Mouse (Mus musculus): ENCODE data around the gene Loxl4. TPM values are rescaled to one million over a fixed set of nuclear protein-coding genes. Genes with fewer than 3 reads are reported as not detected.

Gene Loxl4
- polyA plus RNA-seq, 1 experiment from 2014 or later = 2.9 TPM

DNA sequence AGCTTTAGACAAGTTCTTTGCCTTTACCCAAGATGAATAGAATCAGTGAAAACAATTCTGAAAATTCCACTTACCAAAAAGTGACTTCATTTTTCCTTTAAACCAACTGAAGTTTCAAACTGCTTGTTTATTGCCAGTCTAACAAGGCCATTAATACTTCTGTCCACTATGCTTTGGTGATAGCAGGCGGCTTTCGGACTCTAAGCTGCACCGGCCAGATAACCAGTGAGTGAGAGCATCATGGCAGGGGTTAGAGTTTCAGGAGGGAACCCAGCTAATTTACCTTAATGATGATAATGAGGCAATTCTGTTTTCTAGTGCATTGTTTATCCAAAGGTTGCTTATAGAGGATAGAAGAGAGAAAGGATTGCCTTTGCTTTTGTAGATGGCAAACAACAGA is 28.4 kb downstream of the Loxl4 start:
- no peaks in the 10 kb centered on the region for H3K9me3 ChIP-seq
- WGBS = 75% methylated on average over 3 of the region's 3 CpGs
- H3K27ac ChIP-seq = no peak overlapping the region
- H3K4me2 ChIP-seq = no peak overlapping the region
- ATAC-seq (ENCODE audit: insufficient number of reproducible peaks, insufficient read depth, low FRiP score, low TSS enrichment, low read depth) = no peak
- H3K4me1 ChIP-seq = peaks cover 3% of the 10 kb centered on the region; the same call in 1 of the 2 replicates
- no peaks in the 10 kb centered on the region for H3K27me3 ChIP-seq
- H3K36me3 ChIP-seq = peaks cover 29% of the 10 kb centered on the region
- H3K9ac ChIP-seq = no peak overlapping the region
- no peak overlapping the region for H3K4me3 ChIP-seq

DNA sequence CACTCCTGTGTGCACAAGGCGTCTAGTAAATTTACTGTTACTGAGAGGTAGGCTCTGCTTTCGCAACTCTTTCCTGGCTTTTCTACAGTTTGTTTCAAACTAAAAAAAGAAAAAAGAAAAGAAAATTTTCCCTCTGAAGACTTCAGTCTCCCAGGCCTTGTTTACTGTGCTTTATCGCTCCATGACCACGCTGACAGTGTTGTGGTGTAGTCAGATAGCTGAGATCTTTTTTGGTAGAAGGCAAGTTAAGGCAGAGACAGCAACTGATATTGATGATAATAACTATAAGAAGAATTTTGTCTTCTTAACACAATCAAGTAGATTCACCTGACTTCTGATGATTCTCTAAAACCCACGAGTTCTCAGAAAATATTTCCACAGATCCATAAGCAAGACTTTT is 28.9 kb downstream of the Loxl4 start:
- WGBS = 87% methylated on average over 5 of the region's 5 CpGs
- H3K4me3 ChIP-seq = no peak overlapping the region
- H3K9me3 ChIP-seq = no peaks in the 10 kb centered on the region
- H3K27me3 ChIP-seq = no peaks in the 10 kb centered on the region
- H3K36me3 ChIP-seq = peaks cover 29% of the 10 kb centered on the region
- H3K4me1 ChIP-seq = peaks cover 3% of the 10 kb centered on the region; the same call in 1 of the 2 replicates
- H3K4me2 ChIP-seq = no peak overlapping the region
- H3K9ac ChIP-seq = no peak overlapping the region
- no peak for ATAC-seq (ENCODE audit: insufficient number of reproducible peaks, insufficient read depth, low FRiP score, low TSS enrichment, low read depth)
- H3K27ac ChIP-seq = no peak overlapping the region

DNA sequence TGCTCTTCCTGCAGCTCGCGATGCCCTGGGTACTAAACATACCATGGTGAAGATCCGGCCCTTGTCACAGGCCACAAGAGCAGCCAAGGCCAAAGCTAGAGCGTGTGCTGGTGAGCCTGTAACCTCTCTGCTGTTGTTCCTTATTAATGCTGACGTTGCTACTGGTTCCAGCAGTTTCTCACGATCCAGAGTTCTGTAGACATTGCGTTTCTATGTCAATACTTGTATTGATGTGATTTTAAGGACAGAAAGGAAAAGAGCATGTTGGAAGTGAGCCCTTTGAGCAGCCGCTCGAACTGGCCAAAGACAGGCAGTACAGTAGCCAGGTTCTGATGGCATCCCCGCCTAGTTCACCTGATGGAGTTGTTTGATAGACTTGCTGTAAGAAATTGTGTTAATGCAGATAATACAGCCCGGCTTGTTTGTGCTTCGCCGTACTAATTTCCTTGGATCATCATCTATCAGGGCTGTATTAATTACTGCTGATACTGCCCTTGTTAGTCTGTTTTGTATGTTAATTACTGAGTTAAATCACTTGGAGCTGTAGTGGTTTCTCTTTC is 29.7 kb downstream of the Loxl4 start:
- Histone ChIP-seq H3K36me3 (peaks cover 29% of the 10 kb centered on the region), H3K4me1 (no peaks in the 10 kb centered on the region; the same call in 1 of the 2 replicates), H3K27ac (no peak overlapping the region), H3K9me3 (no peaks in the 10 kb centered on the region), H3K4me2 (no peak overlapping the region), H3K27me3 (no peaks in the 10 kb centered on the region), H3K4me3 (no peak overlapping the region), H3K9ac (no peak overlapping the region)
- WGBS = 91% methylated on average over 13 of the region's 13 CpGs
- no peak for ATAC-seq (ENCODE audit: insufficient number of reproducible peaks, insufficient read depth, low FRiP score, low TSS enrichment, low read depth)

DNA sequence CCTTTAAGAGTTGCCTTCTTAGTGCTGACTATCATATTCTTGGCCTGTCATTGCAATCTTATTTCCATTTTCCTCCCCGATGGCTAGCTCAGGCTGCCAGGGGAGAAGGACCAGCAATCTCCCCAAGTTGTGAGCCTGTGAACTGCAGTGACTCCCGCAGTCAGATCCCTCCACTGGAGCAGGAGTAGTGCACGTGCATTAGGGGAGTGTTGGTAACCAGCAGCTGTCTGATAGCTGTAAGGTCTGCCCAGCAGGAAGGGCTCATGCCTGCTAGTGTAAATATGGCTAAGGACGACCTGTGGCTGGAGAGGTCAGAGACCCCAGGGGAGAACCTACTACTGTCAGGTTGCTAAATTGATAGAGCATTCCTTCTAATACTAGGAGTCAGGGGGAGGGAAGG is 31.9 kb downstream of the Loxl4 start:
- Histone ChIP-seq H3K4me3 (no peak overlapping the region), H3K27me3 (no peaks in the 10 kb centered on the region), H3K9me3 (no peaks in the 10 kb centered on the region), H3K4me2 (no peak overlapping the region), H3K36me3 (peaks cover 21% of the 10 kb centered on the region), H3K27ac (no peak overlapping the region), H3K4me1 (no peaks in the 10 kb centered on the region; the same call in 1 of the 2 replicates), H3K9ac (no peak overlapping the region)
- WGBS = 43% methylated on average over 4 of the region's 4 CpGs
- ATAC-seq (ENCODE audit: insufficient number of reproducible peaks, insufficient read depth, low FRiP score, low TSS enrichment, low read depth) = no peak

DNA sequence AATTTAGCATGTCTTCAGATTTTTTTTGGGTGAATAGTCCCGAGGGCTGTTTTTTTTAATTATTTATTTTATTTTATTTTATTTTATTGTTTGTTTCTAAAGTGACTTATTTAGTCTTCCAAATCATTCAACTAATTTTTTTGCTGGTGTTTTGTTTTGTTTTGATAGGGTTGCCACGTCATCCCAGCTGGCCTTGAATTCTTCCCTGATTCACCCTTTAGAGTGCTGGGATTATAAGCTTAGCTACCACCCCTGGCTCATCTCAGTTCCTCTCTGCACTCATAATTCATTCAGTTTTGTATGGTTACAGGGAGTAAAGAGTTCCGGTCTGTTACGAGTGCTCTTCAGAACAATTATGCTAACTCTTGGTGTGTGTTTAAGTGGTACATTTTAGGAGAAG is 34.0 kb downstream of the Loxl4 start:
- Histone ChIP-seq H3K27ac (no peak overlapping the region), H3K4me2 (no peak overlapping the region), H3K9me3 (no peaks in the 10 kb centered on the region), H3K9ac (no peak overlapping the region), H3K36me3 (peaks cover 11% of the 10 kb centered on the region), H3K27me3 (no peaks in the 10 kb centered on the region), H3K4me3 (no peak overlapping the region), H3K4me1 (no peaks in the 10 kb centered on the region)
- 84% methylated on average over 4 of the region's 4 CpGs for WGBS
- ATAC-seq (ENCODE audit: insufficient number of reproducible peaks, insufficient read depth, low FRiP score, low TSS enrichment, low read depth) = no peak

DNA sequence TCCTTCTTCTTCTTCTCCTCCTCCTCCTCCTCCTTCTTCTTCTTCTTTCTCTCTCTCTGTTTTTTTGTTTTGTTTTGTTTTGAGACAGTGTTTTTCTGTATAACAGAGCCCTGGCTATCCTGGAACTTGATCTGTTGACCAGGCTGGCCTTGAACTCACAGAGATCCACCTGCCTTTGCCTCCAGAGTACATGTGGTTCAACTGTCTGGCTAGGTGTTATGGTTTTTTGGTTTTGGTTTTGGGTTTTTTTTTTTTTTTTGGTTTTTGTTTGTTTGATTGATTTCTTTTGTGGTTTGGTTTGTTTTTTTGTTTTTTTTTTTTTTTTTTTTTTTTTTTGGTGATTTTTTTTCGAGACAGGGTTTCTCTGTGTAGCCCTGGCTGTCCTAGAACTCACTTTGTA is 35.8 kb downstream of the Loxl4 start:
- H3K27ac ChIP-seq = no peak overlapping the region
- no peaks in the 10 kb centered on the region for H3K9me3 ChIP-seq
- H3K4me2 ChIP-seq = no peak overlapping the region
- 67% methylated on average over 1 of the region's 1 CpGs for WGBS
- H3K9ac ChIP-seq = no peak overlapping the region
- no peaks in the 10 kb centered on the region for H3K4me1 ChIP-seq
- ATAC-seq (ENCODE audit: insufficient number of reproducible peaks, insufficient read depth, low FRiP score, low TSS enrichment, low read depth) = no peak
- no peaks in the 10 kb centered on the region for H3K27me3 ChIP-seq
- H3K36me3 ChIP-seq = no peaks in the 10 kb centered on the region
- no peak overlapping the region for H3K4me3 ChIP-seq

DNA sequence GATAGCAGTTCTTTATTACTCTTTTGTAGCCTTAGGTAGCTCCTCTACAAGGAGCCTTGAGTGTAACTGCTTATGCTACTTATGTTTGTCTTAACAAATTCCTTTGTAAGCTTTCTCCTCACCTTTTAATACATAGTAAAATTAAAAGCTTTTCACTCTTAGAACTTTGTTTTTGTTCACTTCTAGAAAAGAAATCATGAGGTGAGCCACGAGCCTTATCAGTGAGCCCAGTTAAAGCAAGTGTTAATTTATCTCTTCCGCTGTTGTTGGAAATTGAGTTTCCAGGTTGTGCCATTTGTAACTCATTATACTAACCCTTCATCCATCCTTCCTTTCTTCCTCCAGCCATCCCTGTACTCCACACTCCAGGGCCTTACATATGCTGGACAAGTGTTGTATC is 37.3 kb downstream of the Loxl4 start:
- Histone ChIP-seq H3K9ac (no peak overlapping the region), H3K9me3 (no peaks in the 10 kb centered on the region), H3K27ac (no peak overlapping the region), H3K36me3 (no peaks in the 10 kb centered on the region), H3K4me2 (no peak overlapping the region), H3K4me3 (no peak overlapping the region), H3K4me1 (peaks cover 10% of the 10 kb centered on the region; the same call in 1 of the 2 replicates), H3K27me3 (no peaks in the 10 kb centered on the region)
- WGBS = 83% methylated on average over 2 of the region's 2 CpGs
- ATAC-seq (ENCODE audit: insufficient number of reproducible peaks, insufficient read depth, low FRiP score, low TSS enrichment, low read depth) = no peak

DNA sequence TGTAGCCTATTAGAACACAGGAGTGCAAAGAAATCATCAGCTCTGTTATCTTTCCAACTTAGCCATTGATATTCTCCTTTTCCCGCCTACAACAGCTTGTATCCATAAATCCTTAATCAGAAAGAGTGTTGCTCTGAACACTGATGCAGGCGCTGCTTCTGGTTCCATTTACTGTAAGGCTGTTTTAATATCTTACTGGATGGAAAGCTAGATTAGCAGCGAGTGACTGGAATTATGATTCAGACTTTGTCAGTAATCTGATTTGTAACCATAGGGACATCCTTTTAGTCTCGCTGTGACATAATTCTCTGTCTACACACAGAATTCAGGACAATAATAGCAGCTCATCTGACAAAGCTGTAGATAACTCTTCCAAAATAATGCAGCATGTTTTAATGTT is 41.3 kb downstream of the Loxl4 start:
- H3K4me2 ChIP-seq = no peak overlapping the region
- no peak for ATAC-seq (ENCODE audit: insufficient number of reproducible peaks, insufficient read depth, low FRiP score, low TSS enrichment, low read depth)
- H3K27me3 ChIP-seq = no peaks in the 10 kb centered on the region
- H3K9me3 ChIP-seq = no peaks in the 10 kb centered on the region
- H3K27ac ChIP-seq = no peak overlapping the region
- H3K4me3 ChIP-seq = no peak overlapping the region
- H3K9ac ChIP-seq = no peak overlapping the region
- peaks cover 12% of the 10 kb centered on the region; the same call in 1 of the 2 replicates for H3K4me1 ChIP-seq
- WGBS = 69% methylated on average over 4 of the region's 4 CpGs
- H3K36me3 ChIP-seq = no peaks in the 10 kb centered on the region

DNA sequence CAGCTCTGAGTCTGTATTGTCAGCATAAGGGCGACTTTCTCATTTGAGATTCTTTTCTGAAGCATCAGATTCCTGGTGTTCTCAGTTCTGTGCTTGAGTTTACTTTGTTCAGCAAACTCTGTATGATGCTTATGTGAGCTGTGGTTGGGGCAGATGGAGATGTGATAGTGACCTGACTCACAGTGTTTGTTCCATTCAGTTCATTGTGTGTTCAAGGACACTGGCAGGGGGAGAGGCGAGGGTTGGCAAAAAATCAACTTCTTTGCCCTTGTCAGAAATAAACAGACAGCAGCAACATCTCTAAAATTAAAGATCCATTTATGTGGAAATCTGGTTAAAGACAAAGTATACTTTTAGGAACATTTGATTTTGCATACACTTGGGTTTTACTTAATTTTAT is 43.5 kb downstream of the Loxl4 start:
- WGBS = 84% methylated on average over 2 of the region's 2 CpGs
- Histone ChIP-seq H3K27ac (no peak overlapping the region), H3K9me3 (no peaks in the 10 kb centered on the region), H3K36me3 (peaks cover 3% of the 10 kb centered on the region; the same call in 1 of the 2 replicates), H3K27me3 (no peaks in the 10 kb centered on the region), H3K9ac (no peak overlapping the region), H3K4me2 (no peak overlapping the region), H3K4me3 (no peak overlapping the region), H3K4me1 (peaks cover 12% of the 10 kb centered on the region; the same call in 1 of the 2 replicates)
- no peak for ATAC-seq (ENCODE audit: insufficient number of reproducible peaks, insufficient read depth, low FRiP score, low TSS enrichment, low read depth)

- Histone ChIP-seq H3K27ac (no peak overlapping the region), H3K36me3 (peaks cover 12% of the 10 kb centered on the region), H3K9ac (no peak overlapping the region), H3K4me3 (no peak overlapping the region), H3K4me1 (peaks cover 12% of the 10 kb centered on the region; the same call in 1 of the 2 replicates), H3K9me3 (no peaks in the 10 kb centered on the region), H3K27me3 (no peaks in the 10 kb centered on the region), H3K4me2 (no peak overlapping the region)
- ATAC-seq (ENCODE audit: insufficient number of reproducible peaks, insufficient read depth, low FRiP score, low TSS enrichment, low read depth) = no peak
Measured at GRCm38 (mm10) chr19:42567020-42567419, 45.6 kb downstream of the Loxl4 start.

GRCm38 (mm10) chr19:42566283-42567019 is 46.2 kb downstream of the Loxl4 start:
- peaks cover 12% of the 10 kb centered on the region for H3K36me3 ChIP-seq
- no peak overlapping the region for H3K4me2 ChIP-seq
- no peak overlapping the region for H3K9ac ChIP-seq
- H3K4me1 ChIP-seq = peaks cover 12% of the 10 kb centered on the region; the same call in 1 of the 2 replicates
- H3K27ac ChIP-seq = no peak overlapping the region
- WGBS = 94% methylated on average over 4 of the region's 4 CpGs
- H3K4me3 ChIP-seq = no peak overlapping the region
- no peak for ATAC-seq (ENCODE audit: insufficient number of reproducible peaks, insufficient read depth, low FRiP score, low TSS enrichment, low read depth)
- H3K9me3 ChIP-seq = no peaks in the 10 kb centered on the region
- H3K27me3 ChIP-seq = no peaks in the 10 kb centered on the region

- ATAC-seq (ENCODE audit: insufficient number of reproducible peaks, insufficient read depth, low FRiP score, low TSS enrichment, low read depth) = no peak
- H3K36me3 ChIP-seq = peaks cover 12% of the 10 kb centered on the region
- H3K27me3 ChIP-seq = no peaks in the 10 kb centered on the region
- no peak overlapping the region for H3K27ac ChIP-seq
- WGBS = 75% methylated on average over 3 of the region's 3 CpGs
- H3K9ac ChIP-seq = no peak overlapping the region
- no peak overlapping the region for H3K4me3 ChIP-seq
- no peak overlapping the region for H3K4me2 ChIP-seq
- H3K4me1 ChIP-seq = no peaks in the 10 kb centered on the region
- H3K9me3 ChIP-seq = no peaks in the 10 kb centered on the region
Measured at GRCm38 (mm10) chr19:42563726-42564270, 48.8 kb downstream of the Loxl4 start.

All from embryonic facial prominence, embryonic 13.5 days (tissue).